Mouse (Mus musculus): ENCODE measurements at regions not wholly inside any gene's neighbourhood (a gene's known extent, or its start where the extent isn't known, plus 50 kb on each side); places are given as distances from the start of the nearest gene placed in this dataset.

- Histone ChIP-seq H3K4me3 (ENCODE audit: insufficient read depth, low read depth, low read length) (no peak overlapping the region), H3K27ac (ENCODE audit: insufficient read depth, low read depth, low read length) (no peak overlapping the region), H3K4me1 (ENCODE audit: control insufficient read depth, insufficient read depth, low read length) (peaks cover 3% of the 10 kb centered on the region; the same call in 1 of the 2 replicates)
- 90% methylated on average over 7 of the region's 7 CpGs for whole genome bisulfite sequencing
- no peak for TF ChIP-seq POLR2A (IDR thresholded peaks at IDR 0.05; ENCODE audit: insufficient read depth, low read depth, low read length)
- TF ChIP-seq CTCF (IDR thresholded peaks at IDR 0.05; ENCODE audit: insufficient read depth, low read depth, low read length) = no peak
Observed at GRCm38 (mm10) chr15:67227456-67228164, 726.9 kb upstream of the Lrrc6 start.

DNA sequence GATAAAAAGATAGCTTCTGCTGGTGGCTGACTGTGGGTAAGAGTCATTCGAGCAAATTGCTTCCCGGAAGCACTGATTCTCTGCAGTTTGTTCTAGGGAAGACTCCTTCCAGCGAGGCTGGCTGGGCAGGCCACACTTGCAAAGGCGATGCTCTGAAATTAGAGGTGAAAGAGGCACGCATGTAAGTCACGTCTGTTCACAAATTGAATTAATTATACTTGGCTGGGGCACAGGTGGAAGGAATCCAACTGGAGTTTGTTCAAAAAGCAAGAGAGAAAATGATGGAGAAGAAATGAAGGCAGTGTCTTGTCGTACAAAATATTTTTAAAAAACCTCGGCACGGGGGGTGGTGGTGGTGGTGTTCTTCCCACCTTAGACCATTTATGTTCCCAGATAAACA lies 726.2 kb upstream of the Lrrc6 start:
- 60% methylated on average over 9 of the region's 9 CpGs for WGBS
- TF ChIP-seq POLR2A (IDR thresholded peaks at IDR 0.05; ENCODE audit: insufficient read depth, low read depth, low read length) (no peak), CTCF (IDR thresholded peaks at IDR 0.05; ENCODE audit: insufficient read depth, low read depth, low read length) (no peak)

More for the DNA sequence above, 726.2 kb upstream of the Lrrc6 start:
- Histone ChIP-seq H3K4me3 (ENCODE audit: insufficient read depth, low read depth, low read length) (no peak overlapping the region), H3K4me1 (ENCODE audit: control insufficient read depth, insufficient read depth, low read length) (peaks cover 3% of the 10 kb centered on the region; the same call in 1 of the 2 replicates), H3K27ac (ENCODE audit: insufficient read depth, low read depth, low read length) (no peak overlapping the region)
